Mouse (Mus musculus) liver, postnatal 0 days (tissue): Measurements from ENCODE around the gene Phf6.

Experiments used
- CTCF ChIP-seq: sonication (generic); IDR thresholded peaks from 2 replicates; pipeline ENCODE4 v1.5.1; 2016; ENCODE audit warnings: antibody characterized with exemption, low read depth
- EP300 ChIP-seq: IDR thresholded peaks from 2 replicates; pipeline ENCODE4 v1.6.1; 2016; ENCODE audit warnings: antibody characterized with exemption, low read depth, mild to moderate bottlenecking

DNA sequence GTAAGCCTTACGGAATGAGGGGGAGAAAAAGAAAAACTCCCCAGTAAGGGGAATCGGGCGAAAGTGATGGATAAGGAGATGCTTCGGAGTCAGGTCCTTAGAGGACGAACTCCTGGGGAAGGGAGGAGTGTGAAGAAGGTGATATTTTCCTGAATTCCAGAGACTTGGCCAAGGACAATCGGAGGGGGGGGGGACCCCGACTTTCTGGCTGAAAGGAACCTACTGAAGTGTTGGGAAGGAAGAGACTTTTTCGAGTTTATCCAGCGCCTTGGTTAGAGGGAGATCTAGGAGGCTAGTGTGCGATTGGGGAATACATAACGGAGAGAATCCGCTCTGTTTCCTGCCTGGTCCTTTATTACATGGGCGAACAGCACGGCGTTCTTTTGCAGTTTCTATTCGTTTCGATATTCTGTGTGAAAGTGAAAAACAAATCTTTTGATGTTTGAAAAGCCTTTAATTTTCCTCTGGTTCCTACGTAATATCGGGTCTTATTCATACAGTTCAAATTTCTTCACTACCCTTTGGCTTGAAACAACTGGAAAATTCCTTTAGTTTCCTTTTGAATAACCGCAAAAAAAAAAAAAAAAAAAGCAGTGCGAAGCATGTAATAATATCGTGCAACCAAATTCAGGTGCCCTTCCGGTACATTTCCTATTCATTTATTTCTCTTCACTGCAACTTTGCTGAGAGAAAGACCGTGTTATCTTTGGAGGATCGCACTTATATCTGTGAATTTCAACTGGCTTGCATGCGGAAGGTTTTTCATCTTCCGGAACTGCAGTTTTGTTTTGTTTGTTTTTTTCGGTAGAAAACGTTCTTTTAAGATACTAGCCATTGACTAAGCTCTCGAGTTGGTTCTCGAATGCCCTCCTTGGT is 998 bp downstream of the Phf6 start:
- TF ChIP-seq CTCF (no peak), EP300 (no peak)
